Mouse (Mus musculus): Measurements from ENCODE around the gene Olfr1441.

DNA sequence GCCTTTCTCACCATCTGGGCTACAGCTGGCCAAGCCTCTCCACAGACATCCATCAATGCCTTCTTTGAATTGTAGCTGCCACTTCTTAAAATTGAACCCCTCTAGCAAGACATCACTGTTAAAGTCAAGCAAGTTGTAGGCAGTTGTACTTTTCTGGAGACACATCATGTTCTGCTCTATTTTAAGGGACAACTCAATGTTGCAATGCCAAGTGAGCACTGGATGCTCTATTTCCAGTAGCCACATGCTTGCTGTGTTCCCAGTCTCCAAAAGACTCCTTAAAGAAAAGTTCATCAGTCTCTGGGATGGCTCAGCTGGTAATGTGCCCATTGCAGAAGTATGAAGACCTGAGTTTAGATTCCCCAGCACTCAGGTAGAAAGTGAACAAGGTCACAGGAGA is 3.5 kb upstream of the Olfr1441 start:
- no peak for TF ChIP-seq CTCF (IDR thresholded peaks at IDR 0.05; ENCODE audit: insufficient read depth, low read depth, low read length)
- TF ChIP-seq POLR2A (IDR thresholded peaks at IDR 0.05; ENCODE audit: insufficient read depth, low read depth, low read length): no peak

Measured in olfactory bulb, adult 2 months (tissue).